Mouse (Mus musculus) cerebellum, adult (tissue): ENCODE measurements around the gene Arhgef18.

Experiments used
- ATAC-seq: cut with Nextera tagmentation; 2 replicates; pipeline ENCODE4 v1.9.2; 2017; ENCODE audit warnings: mild to moderate bottlenecking, moderate library complexity, mixed read lengths; ENCODE audit not compliant: insufficient number of reproducible peaks, low FRiP score, low TSS enrichment

Arhgef18 gene

GRCm38 (mm10) chr8:3439510-3439909, 46.7 kb downstream of the Arhgef18 start:
- no peak for ATAC-seq

GRCm38 (mm10) chr8:3449226-3449625, 56.4 kb downstream of the Arhgef18 start:
- ATAC-seq, result no peak

- ATAC-seq, result peak; percentile 54; the same call in 1 of the 2 replicates
Measured at GRCm38 (mm10) chr8:3450670-3451069, 57.9 kb downstream of the Arhgef18 start.

- ATAC-seq, result no peak
Measured at GRCm38 (mm10) chr8:3451992-3452391, 59.2 kb downstream of the Arhgef18 start.

- ATAC-seq, result no peak
Measured at GRCm38 (mm10) chr8:3463248-3463647, 70.4 kb downstream of the Arhgef18 start.

- no peak for ATAC-seq
Measured at GRCm38 (mm10) chr8:3464309-3464708, 71.5 kb downstream of the Arhgef18 start.

GRCm38 (mm10) chr8:3467006-3467885, 74.4 kb downstream of the Arhgef18 start, which contains the start of gene Pex11g:
Pex11g (minus strand) TSS chr8:3467680.
- ATAC-seq, result peak; percentile 92

- ATAC-seq, result no peak
Measured at GRCm38 (mm10) chr8:3467886-3468545, 75.2 kb downstream of the Arhgef18 start.

GRCm38 (mm10) chr8:3468838-3469237, 76.0 kb downstream of the Arhgef18 start:
- ATAC-seq, result no peak

- ATAC-seq, result no peak
Measured at GRCm38 (mm10) chr8:3470562-3470961, 77.8 kb downstream of the Arhgef18 start, which contains the start of gene Tex45. Tex45 (plus strand) TSS chr8:3470862.

- no peak for ATAC-seq
Measured at GRCm38 (mm10) chr8:3475715-3476429, 83.1 kb downstream of the Arhgef18 start.

GRCm38 (mm10) chr8:3480221-3480785, 87.5 kb downstream of the Arhgef18 start:
- ATAC-seq, result no peak

- ATAC-seq, result no peak
Measured at GRCm38 (mm10) chr8:3481605-3482004, 88.8 kb downstream of the Arhgef18 start.

GRCm38 (mm10) chr8:3482240-3482740, 89.5 kb downstream of the Arhgef18 start:
- ATAC-seq, result no peak

GRCm38 (mm10) chr8:3483546-3483945, 90.7 kb downstream of the Arhgef18 start:
- ATAC-seq, result no peak

- ATAC-seq, result no peak
Measured at GRCm38 (mm10) chr8:3485192-3485591, 92.4 kb downstream of the Arhgef18 start.

GRCm38 (mm10) chr8:3492901-3493844, 100.4 kb downstream of the Arhgef18 start, which contains the start of gene Zfp358:
Zfp358 (plus strand) TSS chr8:3493138.
- peak; percentile 91 for ATAC-seq

- ATAC-seq, result no peak
Measured at GRCm38 (mm10) chr8:3493845-3494208, 101.0 kb downstream of the Arhgef18 start.
